Mouse (Mus musculus) kidney, embryonic 14.5 days (tissue): Measurements from ENCODE around the gene Bola3. TPM values are rescaled to one million over a fixed set of nuclear protein-coding genes. Genes with fewer than 3 reads are reported as not detected.

Source experiments
- ATAC-seq: fragments of 200-750 bp; cut with Nextera tagmentation; 2 replicates; pipeline ENCODE4 v1.8.0; 2017; ENCODE audit warnings: moderate number of reproducible peaks, mild to moderate bottlenecking, moderate TSS enrichment, moderate library complexity; ENCODE audit not compliant: low FRiP score, low TSS enrichment
- H3K27ac ChIP-seq: fragments of 300-500 bp; sonication (generic); 2 replicates; pipeline ENCODE4 v1.5.1; 2014; ENCODE audit warnings: low read depth, mild to moderate bottlenecking, low read length, moderate library complexity, mixed read lengths
- H3K27me3 ChIP-seq: fragments of 300-500 bp; sonication (generic); 2 replicates; pipeline ENCODE4 v1.6.1; 2014; ENCODE audit warnings: mild to moderate bottlenecking, low read length; ENCODE audit not compliant: control insufficient read depth, insufficient read depth
- H3K36me3 ChIP-seq: fragments of 300-500 bp; sonication (generic); 2 replicates; pipeline ENCODE4 v1.6.1; 2014; ENCODE audit warnings: low read length, mixed read lengths; ENCODE audit not compliant: control insufficient read depth, insufficient read depth
- H3K4me1 ChIP-seq: fragments of 300-500 bp; sonication (generic); 2 replicates; pipeline ENCODE4 v1.6.1; 2014; ENCODE audit warnings: low read length, mixed read lengths; ENCODE audit not compliant: control insufficient read depth, insufficient read depth
- H3K4me2 ChIP-seq: fragments of 300-500 bp; sonication (generic); replicated peaks from 2 replicates; pipeline ENCODE4 v1.6.1; 2014; ENCODE audit warnings: low read depth, mild to moderate bottlenecking, low read length
- H3K4me3 ChIP-seq: fragments of 300-500 bp; sonication (generic); 2 replicates; pipeline ENCODE4 v1.5.1; 2014; ENCODE audit warnings: mild to moderate bottlenecking, low read length
- H3K9ac ChIP-seq: fragments of 300-500 bp; sonication (generic); 2 replicates; pipeline ENCODE4 v1.6.1; 2014; ENCODE audit warnings: low read depth, mild to moderate bottlenecking, low read length, moderate library complexity
- H3K9me3 ChIP-seq: fragments of 300-500 bp; sonication (generic); 2 replicates; pipeline ENCODE4 v1.6.1; 2016; ENCODE audit warnings: low read length; ENCODE audit not compliant: control insufficient read depth
- WGBS: fragments of 180-500 bp; shearing (Covaris S2); extraction: QIAGEN DNeasy Blood & Tissue Kit; methylation state at CpG from one replicate; pipeline ENCODE4 v1.1.7; 2014; 5-methylcytosine and 5-hydroxymethylcytosine counted together
- polyA plus RNA-seq: library from polyadenylated mRNA; unstranded; fragments of >200 nt; fragmentation: Nextera tagmentation; extraction: Ambion mirVana; gene quantifications from 2 replicates; pipeline ENCODE4 v1.2.1, GENCODE M21; 2014

Bola3 gene
- polyA plus RNA-seq, 1 experiment from 2014 or later, result 142 TPM

DNA sequence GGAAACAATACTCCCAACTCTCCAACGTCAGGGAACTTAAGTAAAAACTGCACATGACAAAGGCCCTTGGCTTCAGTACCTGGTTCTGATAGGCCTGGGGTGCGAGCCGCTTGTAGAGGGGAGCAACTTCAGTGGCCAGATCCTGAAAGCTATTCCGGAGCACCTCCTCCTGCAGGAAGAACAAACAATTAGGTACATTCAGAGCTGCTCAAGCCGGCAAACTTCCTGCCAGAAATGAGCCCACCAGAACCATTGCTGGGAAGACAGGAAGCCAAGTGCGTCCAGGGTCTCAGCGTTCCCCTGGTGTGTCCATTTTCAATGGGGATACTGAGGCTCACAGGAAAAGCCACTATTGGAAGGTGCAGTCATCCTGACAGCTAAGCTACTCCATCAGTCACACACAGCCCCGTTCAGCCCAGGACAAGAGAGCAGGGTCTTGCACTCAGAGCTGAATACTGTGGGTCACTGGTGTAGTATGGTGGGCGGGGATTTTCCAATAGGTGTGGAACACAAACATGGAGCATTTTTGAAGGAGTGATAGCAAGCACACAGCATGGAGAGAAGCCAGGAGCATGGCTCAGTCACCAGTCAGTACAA lies 24.9 kb downstream of the Bola3 start:
- Histone ChIP-seq H3K4me1 (no peaks in the 10 kb centered on the region), H3K4me2 (no peak overlapping the region), H3K27ac (no peak overlapping the region), H3K27me3 (no peaks in the 10 kb centered on the region), H3K4me3 (no peak overlapping the region), H3K9ac (no peak overlapping the region), H3K36me3 (peaks cover 99% of the 10 kb centered on the region), H3K9me3 (no peaks in the 10 kb centered on the region)
- no peak for ATAC-seq
- 89% methylated on average over 9 of the region's 9 CpGs for WGBS

DNA sequence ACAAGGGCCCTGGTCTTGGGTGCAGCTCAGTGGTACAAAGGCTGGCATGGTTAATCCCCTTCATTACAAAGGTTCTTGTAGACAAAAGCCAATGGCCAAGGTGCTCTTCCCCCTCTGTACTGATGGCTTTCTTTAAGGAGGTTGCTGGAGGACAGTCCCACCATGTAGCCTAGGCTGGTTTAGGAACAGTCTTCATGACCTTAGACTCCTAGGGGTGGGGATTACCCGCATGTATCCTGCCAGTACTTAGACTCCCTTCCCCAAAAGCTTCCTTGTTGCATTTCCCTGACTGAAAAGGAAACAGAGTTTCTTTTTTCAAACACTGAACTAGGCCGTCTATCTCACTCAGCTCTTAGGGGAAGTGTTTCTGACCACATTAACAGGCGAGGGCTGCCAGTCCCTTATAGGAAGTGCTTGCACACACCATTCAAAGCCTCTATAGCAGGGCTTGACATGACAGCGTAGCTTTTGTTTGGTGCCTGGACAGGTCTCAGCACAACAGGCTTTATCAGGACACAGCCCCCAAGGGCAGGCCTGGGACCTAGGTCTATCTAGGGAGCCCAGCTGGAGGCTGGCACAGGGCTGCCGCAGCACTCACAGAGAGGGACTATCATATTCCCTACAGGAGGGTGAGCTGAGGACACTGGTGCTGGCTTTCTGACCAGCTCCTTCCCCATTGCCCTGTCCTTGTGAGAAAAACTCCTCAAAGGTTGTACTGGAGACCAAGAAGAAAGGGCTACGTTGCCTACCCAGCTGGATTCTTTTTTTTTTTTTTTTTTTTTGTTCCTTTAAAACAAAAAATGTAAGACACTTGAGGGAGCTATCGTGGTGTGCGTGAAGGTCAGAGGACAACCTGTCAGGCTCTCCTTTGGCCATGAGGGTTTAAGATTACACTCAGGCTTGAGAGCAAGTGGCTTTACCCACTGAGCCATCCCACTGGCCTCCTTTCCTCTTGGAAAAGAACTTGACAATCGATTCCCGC lies 32.9 kb downstream of the Bola3 start:
- ATAC-seq, result 0 out of 2 replicates have a peak, but pooled peaks have one; percentile 46
- Histone ChIP-seq H3K4me3 (no peak overlapping the region), H3K27ac (no peak overlapping the region), H3K36me3 (peaks cover 86% of the 10 kb centered on the region), H3K4me1 (no peaks in the 10 kb centered on the region), H3K9me3 (no peaks in the 10 kb centered on the region), H3K9ac (no peak overlapping the region), H3K27me3 (no peaks in the 10 kb centered on the region), H3K4me2 (no peak overlapping the region)
- WGBS, result 86% methylated on average over 10 of the region's 10 CpGs

DNA sequence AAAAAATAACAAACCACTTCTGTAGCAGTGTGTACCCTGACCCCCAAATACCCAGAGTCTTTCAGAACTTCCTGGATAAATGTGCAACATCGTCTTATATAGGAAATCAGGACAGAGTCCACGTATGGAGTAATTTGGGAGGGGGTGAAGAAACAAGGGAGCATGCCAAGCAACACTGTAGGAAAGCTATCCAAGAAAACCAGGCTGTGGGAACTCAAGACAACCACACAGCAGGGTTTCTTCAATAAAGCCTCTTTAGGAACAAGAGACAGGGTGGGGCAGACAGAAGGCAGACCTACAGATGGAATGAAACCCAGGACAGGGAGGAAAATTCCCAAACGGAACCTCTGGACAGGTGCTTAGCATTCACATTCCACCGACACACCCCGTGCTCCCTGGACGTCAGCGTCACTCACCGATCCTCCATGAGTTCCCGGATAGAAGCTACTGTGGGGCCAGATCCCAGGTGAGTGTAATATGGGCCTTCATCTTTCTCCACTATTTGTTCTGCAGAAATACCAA lies 36.7 kb downstream of the Bola3 start:
- Histone ChIP-seq H3K36me3 (peaks cover 54% of the 10 kb centered on the region), H3K4me3 (no peak overlapping the region), H3K9me3 (no peaks in the 10 kb centered on the region), H3K27ac (no peak overlapping the region), H3K27me3 (no peaks in the 10 kb centered on the region), H3K4me1 (no peaks in the 10 kb centered on the region), H3K4me2 (no peak overlapping the region), H3K9ac (no peak overlapping the region)
- ATAC-seq, result no peak
- 93% methylated on average over 9 of the region's 9 CpGs for WGBS

DNA sequence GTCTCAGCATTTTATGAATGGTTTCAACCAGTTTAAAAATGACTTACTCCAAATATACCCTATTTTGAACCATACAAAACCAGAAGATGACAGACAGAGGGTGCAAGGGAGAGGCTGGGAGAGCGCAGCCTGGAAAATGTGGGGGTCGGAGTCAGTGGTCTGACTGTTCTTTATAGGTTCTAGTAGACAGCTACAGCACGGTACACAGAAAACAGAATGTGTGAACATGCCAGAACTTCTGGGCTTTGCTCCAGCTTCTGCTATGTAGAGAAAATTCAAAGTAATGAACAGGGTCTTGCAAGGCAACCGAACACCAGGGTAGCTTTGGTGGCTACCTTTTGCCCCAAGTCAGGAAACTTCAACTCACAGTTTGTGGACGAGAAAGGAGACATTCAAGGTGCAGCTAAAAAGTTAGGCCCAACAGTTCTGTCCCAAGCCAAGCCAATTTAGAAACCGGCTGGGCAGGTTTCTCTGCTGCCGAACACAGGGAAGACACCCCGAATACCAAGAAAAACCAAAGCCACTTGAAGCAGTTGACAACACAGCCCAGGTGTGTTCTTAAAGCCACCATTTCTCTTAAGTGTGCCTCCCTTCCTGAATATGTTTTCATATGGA lies 43.3 kb downstream of the Bola3 start:
- WGBS, result 83% methylated on average over 8 of the region's 8 CpGs
- no peak overlapping the region for H3K27ac ChIP-seq
- H3K27me3 ChIP-seq, result no peaks in the 10 kb centered on the region
- no peak overlapping the region for H3K4me2 ChIP-seq
- no peaks in the 10 kb centered on the region for H3K4me1 ChIP-seq
- no peaks in the 10 kb centered on the region for H3K9me3 ChIP-seq
- ATAC-seq, result no peak
- no peak overlapping the region for H3K4me3 ChIP-seq
- H3K36me3 ChIP-seq, result peaks cover 50% of the 10 kb centered on the region
- H3K9ac ChIP-seq, result no peak overlapping the region

DNA sequence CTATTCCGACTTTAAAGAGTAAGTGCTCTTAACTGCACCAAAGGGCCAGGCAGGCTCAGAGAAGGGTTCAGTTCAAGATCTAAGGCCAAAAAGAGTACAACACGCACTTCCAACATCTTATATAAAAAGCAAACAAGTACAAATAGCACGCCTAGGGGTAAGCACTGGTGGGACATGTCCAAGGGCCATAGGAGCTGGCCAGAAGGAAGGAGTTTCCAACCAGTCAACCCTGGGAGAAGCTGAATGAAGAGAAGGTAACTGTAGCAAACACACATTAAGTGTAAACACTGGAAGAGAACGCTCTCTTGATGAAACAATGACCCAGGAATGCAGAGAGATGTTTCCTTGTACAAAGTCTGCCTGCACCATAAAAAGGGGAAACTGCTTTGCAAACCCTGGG lies 45.2 kb downstream of the Bola3 start:
- no peak overlapping the region for H3K4me3 ChIP-seq
- H3K9me3 ChIP-seq, result no peaks in the 10 kb centered on the region
- H3K9ac ChIP-seq, result no peak overlapping the region
- no peaks in the 10 kb centered on the region for H3K27me3 ChIP-seq
- no peak overlapping the region for H3K4me2 ChIP-seq
- H3K36me3 ChIP-seq, result peaks cover 62% of the 10 kb centered on the region
- H3K27ac ChIP-seq, result no peak overlapping the region
- no peaks in the 10 kb centered on the region for H3K4me1 ChIP-seq
- 94% methylated on average over 4 of the region's 4 CpGs for WGBS
- no peak for ATAC-seq

DNA sequence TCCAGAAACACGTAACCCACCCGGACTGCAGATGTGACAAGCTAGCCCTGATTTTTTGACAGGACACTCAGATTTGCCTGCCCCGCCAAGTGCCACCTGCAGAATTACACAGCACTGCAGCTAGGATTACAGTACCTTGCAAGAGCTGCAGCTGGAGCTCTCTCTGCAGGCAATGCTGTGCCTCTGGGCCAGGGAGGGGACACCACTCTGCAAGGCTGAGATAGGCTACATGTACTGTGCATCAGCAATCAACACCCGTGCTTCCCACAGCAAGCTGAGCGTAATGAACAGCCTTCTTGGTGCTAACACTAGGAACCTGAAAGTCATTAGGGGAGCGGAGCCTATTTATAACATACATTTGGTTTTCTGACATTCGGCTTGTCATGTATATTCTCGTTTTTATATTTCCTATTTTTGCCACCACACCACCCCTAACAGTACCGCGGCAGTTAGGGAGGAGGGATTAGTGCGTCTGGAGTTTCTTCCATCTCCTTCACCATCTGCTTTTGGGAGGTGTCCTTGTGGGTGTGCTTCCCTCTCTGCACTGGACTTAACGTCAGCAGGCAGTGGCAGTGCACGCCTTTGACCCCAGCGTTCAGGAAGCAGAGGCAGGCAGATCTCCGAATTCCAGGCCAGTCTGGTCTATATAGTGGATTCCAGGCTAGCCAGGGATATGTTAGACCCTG lies 46.7 kb downstream of the Bola3 start:
- no peaks in the 10 kb centered on the region for H3K4me1 ChIP-seq
- H3K4me3 ChIP-seq, result no peak overlapping the region
- no peak for ATAC-seq
- 94% methylated on average over 15 of the region's 15 CpGs for WGBS
- H3K27me3 ChIP-seq, result no peaks in the 10 kb centered on the region
- H3K9ac ChIP-seq, result no peak overlapping the region
- H3K9me3 ChIP-seq, result no peaks in the 10 kb centered on the region
- H3K36me3 ChIP-seq, result peaks cover 71% of the 10 kb centered on the region
- no peak overlapping the region for H3K27ac ChIP-seq
- no peak overlapping the region for H3K4me2 ChIP-seq

DNA sequence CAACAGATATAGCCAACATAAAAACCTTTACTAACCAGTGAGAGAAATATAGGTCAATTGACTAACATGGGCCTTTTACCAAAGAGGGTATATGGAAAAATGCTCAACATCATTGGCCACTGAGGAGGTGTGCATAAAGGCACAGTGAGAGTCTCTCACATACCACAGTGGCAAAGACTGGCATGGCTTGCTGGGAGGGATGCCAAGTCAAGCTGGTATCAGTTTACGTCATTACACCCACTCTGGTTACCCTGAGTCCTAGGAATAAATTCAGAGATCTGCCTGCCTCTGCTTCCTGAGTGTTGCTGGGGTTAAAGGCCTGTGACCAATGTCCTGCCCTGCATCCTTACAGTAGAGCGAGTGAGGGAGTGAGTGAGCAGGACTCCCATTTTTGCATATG lies 47.8 kb downstream of the Bola3 start:
- no peaks in the 10 kb centered on the region for H3K4me1 ChIP-seq
- H3K4me3 ChIP-seq, result no peak overlapping the region
- no peak overlapping the region for H3K4me2 ChIP-seq
- peaks cover 79% of the 10 kb centered on the region for H3K36me3 ChIP-seq
- H3K27ac ChIP-seq, result no peak overlapping the region
- ATAC-seq, result no peak
- H3K27me3 ChIP-seq, result no peaks in the 10 kb centered on the region
- no peaks in the 10 kb centered on the region for H3K9me3 ChIP-seq
- WGBS, result 95% methylated on average over 2 of the region's 2 CpGs
- H3K9ac ChIP-seq, result no peak overlapping the region

DNA sequence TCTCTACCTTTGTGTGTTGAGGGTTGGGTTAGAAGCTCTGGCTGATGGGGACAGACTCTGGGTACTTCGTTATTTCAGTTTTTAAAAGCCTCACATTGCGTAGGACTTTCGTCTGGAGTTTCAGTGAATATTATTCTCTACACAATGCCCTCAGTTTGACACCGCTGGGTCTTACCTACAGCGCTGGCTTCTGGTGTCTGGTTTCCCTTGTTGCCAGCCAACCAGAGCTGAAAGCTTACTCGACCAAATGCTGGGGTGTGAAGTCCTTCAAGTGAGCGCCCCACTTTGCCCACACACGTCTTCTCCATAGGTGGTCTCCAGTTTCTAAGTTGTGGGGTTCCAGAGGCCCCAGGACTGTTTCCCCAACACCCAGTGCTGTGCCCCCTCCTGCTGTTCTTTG lies 48.8 kb downstream of the Bola3 start:
- Histone ChIP-seq H3K27me3 (no peaks in the 10 kb centered on the region), H3K4me3 (no peak overlapping the region), H3K27ac (no peak overlapping the region), H3K9ac (no peak overlapping the region), H3K9me3 (no peaks in the 10 kb centered on the region), H3K4me1 (no peaks in the 10 kb centered on the region), H3K36me3 (peaks cover 82% of the 10 kb centered on the region), H3K4me2 (no peak overlapping the region)
- WGBS, result 45% methylated on average over 8 of the region's 8 CpGs
- no peak for ATAC-seq
